Mouse (Mus musculus) lung, postnatal 0 days (tissue): ENCODE data around the gene Tmem151a.

Experiments
- CTCF ChIP-seq: IDR thresholded peaks from 2 replicates; pipeline ENCODE4 v1.5.1; 2016; ENCODE audit warnings: antibody characterized with exemption, mild to moderate bottlenecking
- EP300 ChIP-seq: IDR thresholded peaks from 2 replicates; pipeline ENCODE4 v1.6.1; 2016; ENCODE audit warnings: antibody characterized with exemption, mild to moderate bottlenecking, control low read depth

DNA sequence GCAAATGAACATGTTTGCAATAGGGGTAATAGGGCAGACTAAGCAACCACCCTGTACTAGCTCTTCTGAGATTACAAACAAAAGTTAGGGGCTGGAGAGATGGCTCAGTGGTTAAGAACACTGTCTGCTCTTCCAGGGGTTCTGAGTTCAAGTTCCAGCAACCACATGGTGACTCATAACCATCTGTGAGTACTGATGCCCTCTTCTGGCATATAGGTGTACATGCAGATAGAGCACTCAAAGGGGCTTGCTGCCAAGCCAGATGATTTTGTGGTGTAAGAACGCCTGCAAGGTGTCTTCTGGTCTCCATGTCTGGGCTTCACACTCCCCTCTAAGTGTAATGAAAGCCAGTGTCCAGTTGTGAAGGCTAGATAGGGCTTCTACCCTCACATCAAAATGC is 44.4 kb upstream of the Tmem151a start:
- peak; percentile 62 for TF ChIP-seq CTCF
- TF ChIP-seq EP300: no peak
